Mouse (Mus musculus): ENCODE measurements around the gene Tmem230.
A peak's percentile ranks its signal among the peaks of the same experiment; 100 is the strongest.

Tmem230 gene

GRCm38 (mm10) chr2:132232413-132232945 is 15.1 kb downstream of the Tmem230 start:
- DNase-seq (ENCODE audit: low spot score) = no peak

DNA sequence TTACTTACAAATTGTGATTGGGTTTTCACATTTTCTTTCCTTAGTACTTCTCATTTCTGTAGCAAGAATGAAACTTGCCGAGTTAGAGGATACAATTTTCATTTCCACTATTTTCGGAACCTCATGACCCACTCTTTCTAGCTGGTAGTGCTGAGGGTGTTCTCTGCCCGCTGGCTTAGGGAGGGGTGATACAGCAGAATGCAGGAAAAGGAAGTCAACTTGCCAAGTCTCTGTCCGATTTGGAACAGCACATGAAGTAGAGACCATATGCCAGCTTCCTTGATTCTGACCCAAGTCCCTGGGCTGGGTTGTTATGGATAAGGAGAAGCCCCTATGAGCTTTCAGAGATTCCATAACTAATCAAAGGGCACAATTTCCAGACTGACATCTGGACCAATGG is 23.2 kb downstream of the Tmem230 start:
- DNase-seq (ENCODE audit: low spot score) = no peak

DNA sequence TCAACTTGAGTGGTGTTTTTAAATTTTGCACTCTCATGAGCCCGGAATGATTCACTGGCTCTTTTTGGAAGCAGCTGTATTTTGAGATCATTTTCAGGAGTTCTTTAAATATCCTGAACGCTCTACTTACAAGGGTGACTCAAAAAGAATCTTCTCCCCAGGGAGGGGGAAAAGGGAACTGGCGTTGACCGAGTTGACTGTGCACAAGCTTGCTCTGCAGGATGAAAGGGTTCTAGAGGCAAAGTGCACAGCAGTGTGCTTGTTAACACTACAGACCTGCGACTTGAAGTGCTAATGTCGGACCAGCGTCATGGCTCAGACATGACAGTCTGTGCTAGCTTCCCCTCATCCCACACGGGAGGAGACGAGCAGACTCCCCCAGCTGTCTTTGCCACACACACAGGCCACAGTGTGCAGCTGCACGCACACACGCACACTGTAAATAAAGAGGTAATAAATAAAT is 26.0 kb downstream of the Tmem230 start:
- DNase-seq (ENCODE audit: low spot score) = no peak

DNA sequence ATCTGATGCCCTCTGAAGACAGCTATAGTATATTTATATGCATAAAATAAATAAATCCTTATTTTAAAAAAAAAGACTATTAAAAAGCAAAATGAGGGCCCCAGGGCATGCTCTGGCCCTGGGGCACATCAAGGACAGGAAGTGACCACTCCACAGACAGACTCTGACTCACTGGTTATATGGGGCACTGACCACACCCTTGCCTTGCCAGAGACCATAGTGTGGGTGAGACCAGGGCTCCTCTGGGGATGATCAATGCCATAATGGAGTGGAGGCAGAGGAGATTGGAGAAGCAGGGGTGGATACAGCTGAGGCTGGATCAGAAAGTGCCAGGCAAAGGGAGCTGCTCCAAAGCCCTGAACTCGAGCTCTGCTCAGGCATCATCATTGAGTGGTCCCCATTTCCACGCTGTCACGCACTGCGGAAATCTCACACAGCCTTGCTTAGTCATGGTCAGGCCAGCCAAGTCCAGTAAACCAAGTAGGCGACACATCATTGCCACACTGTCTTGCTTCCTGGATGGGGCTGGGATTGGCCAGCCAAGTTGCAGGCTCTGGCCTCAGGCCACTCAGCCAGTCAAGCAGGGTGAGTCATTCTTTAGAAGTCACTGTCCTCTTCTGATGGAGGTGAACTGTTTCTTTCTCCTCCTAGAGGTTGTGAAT is 35.5 kb downstream of the Tmem230 start:
- DNase-seq (ENCODE audit: low spot score) = no peak

GRCm38 (mm10) chr2:132210806-132211312 is 36.7 kb downstream of the Tmem230 start:
- no peak for DNase-seq (ENCODE audit: low spot score)

DNA sequence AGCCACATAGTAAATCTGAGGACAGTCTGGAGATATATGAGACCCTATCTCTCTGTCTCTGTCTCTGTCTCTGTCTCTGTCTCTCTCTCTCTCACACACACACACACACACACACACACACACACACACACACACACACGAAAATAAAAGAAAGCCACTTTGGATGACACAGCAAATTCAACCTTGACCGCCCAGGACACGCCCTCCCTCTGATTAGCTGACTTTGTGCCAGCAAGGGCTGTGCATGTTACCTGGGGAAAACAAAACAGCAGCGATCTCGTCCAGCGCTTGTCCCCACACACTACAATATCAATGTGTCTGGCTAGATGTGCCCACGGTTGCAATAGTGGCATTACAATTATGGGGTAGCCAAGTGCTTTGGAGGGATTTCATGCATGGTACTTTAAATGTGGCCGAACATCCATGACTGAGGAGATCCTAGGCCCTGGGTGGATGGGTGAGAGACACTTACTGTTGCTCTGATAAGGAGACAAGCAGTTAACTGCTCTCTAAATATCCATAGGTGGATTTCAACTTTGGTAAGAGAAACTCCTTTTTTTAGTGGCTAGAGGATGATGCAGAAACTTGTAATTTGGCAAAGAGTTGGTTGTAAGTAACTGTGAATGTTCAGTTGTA is 39.2 kb downstream of the Tmem230 start:
- peak; percentile 26 for DNase-seq (ENCODE audit: low spot score)

- no peak for DNase-seq (ENCODE audit: low spot score)
These were observed 41.2 kb downstream of the Tmem230 start for GRCm38 (mm10) chr2:132206316-132206881.

GRCm38 (mm10) chr2:132205549-132205948 is 42.1 kb downstream of the Tmem230 start:
- DNase-seq (ENCODE audit: low spot score) = no peak

DNA sequence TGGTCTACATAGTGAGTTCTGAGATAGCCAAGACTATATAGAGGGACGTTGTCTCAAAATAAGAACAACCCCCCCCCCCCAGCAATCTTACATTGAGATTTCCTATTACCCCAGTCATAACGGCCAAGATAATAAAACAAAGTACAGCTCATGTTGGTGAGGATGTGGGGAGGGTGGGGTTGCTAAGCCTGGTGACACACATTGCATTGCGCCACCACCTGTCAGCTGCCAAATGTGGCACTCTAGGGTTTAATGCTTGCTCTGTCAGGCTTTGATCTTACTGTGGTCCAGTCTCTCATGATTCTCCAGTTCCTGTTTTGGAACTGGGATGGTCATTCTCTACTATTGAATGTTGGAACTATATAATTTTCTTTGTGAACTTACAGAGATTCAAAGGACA is 43.8 kb downstream of the Tmem230 start:
- no peak for DNase-seq (ENCODE audit: low spot score)

DNA sequence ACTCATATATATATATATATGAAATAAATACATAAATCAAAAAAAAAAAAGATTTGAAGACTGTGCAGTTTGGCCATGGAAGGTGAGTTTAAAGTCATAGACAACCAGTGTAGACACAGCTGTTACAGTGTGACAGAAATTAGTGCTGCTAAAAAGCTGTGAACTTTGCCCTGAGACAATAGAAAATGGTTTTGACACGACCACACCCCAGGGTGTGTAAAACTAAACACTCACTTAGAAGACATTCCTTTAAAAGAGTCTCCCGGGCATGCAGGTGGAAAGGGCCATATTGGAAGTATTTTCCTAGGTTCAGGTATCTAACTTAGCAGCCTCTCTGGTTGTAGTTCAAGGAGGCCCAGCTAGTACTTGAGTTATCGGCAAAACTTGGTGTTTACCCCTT is 44.4 kb downstream of the Tmem230 start:
- DNase-seq (ENCODE audit: low spot score) = no peak

DNA sequence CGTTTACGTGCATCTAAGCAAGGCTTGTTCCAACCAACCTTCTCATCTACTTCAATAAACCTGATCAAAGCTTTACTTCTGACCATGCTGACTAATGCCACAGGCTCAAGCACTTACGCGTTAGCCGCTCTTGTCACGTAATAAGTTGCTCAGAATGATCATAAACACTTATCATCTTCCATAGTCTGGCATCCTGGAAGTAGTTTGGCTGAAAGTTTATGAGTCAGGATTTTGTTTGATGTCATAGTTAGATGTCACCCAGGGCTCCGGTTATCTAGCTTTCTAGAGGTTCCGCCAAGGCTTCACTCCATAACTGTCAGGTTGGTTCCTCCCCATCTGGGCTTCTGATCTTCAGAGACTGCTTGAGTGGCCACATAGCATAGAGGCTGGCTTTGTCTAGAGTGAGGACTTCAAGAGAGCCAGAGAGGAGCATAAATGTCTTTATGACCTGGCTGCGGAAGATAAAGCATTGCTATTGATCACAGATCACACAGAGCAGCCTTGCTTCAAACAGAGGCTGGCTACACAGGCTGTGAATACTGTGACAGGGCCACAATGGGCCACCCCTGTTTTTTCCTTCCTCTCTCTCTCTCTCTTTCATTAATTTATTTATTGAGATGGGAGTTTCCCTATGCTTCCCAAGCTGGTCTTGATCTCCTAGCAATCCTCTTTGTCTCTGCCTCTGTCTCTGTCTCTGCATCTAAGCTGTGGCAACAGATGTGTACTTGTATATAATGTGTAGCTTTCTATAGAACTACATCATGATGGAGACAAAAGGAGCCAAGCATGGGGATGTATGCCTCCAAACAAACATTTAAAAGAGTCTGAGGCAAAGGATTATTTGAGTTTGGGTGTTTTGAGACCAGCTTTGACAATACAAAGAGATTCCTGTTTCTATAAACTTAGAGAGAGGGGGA is 49.3 kb downstream of the Tmem230 start:
- DNase-seq (ENCODE audit: low spot score) = no peak

DNA sequence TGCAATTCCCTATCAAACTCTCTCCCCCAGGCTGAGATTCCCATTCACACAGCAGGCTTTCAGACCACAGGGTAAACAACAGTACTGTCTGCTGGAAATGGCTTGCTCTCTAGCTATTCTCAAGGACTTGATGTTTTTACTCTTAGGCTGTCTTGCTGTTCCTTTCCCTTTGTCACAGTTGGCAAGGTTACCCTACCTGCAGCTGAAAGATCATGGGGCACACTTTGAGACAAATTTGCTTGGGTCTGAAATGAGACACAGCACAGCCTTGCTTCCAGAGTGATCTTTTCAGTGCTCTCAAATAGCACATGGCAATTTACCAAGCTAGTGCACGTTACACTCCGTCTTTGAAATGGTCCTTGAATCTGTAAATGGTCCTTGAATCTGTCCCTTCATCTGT is 52.0 kb downstream of the Tmem230 start:
- DNase-seq (ENCODE audit: low spot score) = no peak

DNA sequence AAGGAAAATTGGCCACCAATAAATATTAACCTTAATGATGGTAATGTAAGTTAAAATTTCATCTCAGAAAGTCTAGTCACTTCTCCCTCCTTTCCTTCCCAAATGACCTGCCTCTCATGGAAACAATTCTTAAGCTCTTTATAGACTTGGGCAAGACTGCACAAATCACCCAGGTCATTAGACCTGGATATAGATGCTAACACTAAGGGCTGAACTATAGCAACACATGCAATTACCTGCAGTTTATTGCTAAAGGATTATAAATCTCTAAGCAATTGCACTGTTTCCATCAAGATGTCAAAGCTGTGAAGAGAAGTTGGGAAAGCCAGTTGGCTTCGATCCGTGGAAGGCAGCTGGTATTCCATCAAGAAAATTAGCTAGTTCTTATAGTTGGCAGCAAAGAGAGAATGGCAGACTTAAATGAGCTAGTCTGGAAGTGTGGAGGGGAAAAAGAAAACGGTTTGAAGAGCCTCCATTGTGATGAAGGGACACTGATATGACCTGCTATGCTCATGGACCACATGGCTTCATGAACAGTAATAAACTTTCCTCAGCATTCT is 56.9 kb downstream of the Tmem230 start:
- no peak for DNase-seq (ENCODE audit: low spot score)

All from c-Kit-positive CD71-positive TER-119-positive erythroid progenitor cells, embryonic 14.5 days (primary cell).